7 mouse cellular contexts compared by ENCODE assay signal in the genomic region with DNA sequence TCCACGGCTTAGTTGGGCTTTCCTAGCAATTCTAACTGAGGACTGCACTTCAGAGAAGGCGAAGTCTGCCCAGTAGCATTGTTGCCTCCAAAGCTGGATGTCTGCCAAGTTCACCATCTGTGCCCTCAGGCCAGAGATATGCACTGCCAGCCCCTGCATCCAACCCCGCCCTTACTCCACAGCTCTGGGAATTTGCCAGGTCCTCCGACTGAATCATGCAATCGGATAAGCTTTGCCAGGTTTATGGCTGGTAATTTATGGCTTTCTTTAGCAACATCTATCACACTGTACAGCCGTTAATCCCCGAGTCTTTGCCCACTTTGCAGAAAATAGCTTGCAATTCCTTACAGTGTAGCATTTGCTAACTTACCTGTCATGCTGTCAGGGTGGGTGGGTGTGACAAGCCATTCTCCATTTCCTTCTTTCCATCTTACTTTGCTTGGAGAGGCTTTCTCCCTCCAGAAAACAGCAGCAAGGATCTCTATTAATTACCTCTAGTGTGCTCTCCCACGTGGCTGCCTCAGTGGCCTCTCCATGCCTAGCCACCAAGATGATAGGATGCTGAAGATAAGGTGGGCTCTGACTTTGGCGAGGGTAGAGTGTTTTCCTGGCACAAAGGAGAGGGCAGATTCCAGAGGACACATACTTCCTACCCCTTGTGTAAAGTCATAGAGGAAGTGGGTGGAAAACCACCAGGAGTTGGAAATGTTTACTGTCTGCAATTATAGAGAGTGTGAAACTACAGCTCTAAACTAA.
DNase-seq lines count a peak whose midpoint lies in the region; ATAC-seq lines count a peak whose summit lies in the region.

No protein-coding gene starts in this region.

- H3K27me3 ChIP-seq in forebrain, embryonic 14.5 days (replicated peaks; ENCODE audit: control insufficient read depth, insufficient read depth, low read length): no peaks in the 10 kb centered on the region
- no peaks in the 10 kb centered on the region for H3K27me3 ChIP-seq in midbrain, embryonic 16.5 days (ENCODE audit: control insufficient read depth, insufficient read depth, low read depth, low read length)

- no peak overlapping the region for H3K4me3 ChIP-seq in forebrain, embryonic 14.5 days (ENCODE audit: low read depth, low read length)
- H3K4me3 ChIP-seq in midbrain, embryonic 16.5 days (ENCODE audit: low read depth, low read length): no peak overlapping the region

- peak overlapping the region; percentile 18 for H3K4me2 ChIP-seq in forebrain, embryonic 14.5 days (ENCODE audit: low read length)
- H3K4me2 ChIP-seq in midbrain, embryonic 16.5 days (ENCODE audit: low read length): no peak overlapping the region

- peak overlapping the region; percentile 56; the same call in 1 of the 2 replicates for H3K27ac ChIP-seq in forebrain, embryonic 14.5 days (ENCODE audit: low read depth, low read length)
- H3K27ac ChIP-seq in midbrain, embryonic 16.5 days (ENCODE audit: low read length): 0 out of 2 replicates have a peak overlapping the region, but pooled peaks have one; percentile 5

- peak; percentile 90 for ATAC-seq in forebrain, embryonic 14.5 days
- peak; percentile 78 for ATAC-seq in midbrain, embryonic 16.5 days

- H3K9ac ChIP-seq in forebrain, embryonic 14.5 days (ENCODE audit: low read length): no peak overlapping the region
- H3K9ac ChIP-seq in midbrain, embryonic 16.5 days (ENCODE audit: low read depth, low read length): no peak overlapping the region

- no peaks in the 10 kb centered on the region for H3K9me3 ChIP-seq in forebrain, embryonic 14.5 days (replicated peaks; ENCODE audit: control insufficient read depth, low read length)
- H3K9me3 ChIP-seq in midbrain, embryonic 16.5 days (replicated peaks; ENCODE audit: control insufficient read depth, low read length, poor library complexity, severe bottlenecking): no peaks in the 10 kb centered on the region

- no peaks in the 10 kb centered on the region for H3K36me3 ChIP-seq in forebrain, embryonic 14.5 days (ENCODE audit: control insufficient read depth, insufficient read depth, low read length)
- no peaks in the 10 kb centered on the region for H3K36me3 ChIP-seq in midbrain, embryonic 16.5 days (ENCODE audit: control insufficient read depth, insufficient read depth, low read length)

- H3K4me1 ChIP-seq in forebrain, embryonic 14.5 days (ENCODE audit: control insufficient read depth, insufficient read depth, low read length): peaks cover 11% of the 10 kb centered on the region
- peaks cover 19% of the 10 kb centered on the region for H3K4me1 ChIP-seq in midbrain, embryonic 16.5 days (ENCODE audit: control insufficient read depth, insufficient read depth, low read length)

- WGBS in forebrain, embryonic 14.5 days: 27% methylated on average over 9 of the region's 9 CpGs
- WGBS in midbrain, embryonic 16.5 days: 39% methylated on average over 9 of the region's 9 CpGs

- peak; percentile 99 for DNase-seq in NIH3T3 (ENCODE audit: low read depth)
- DNase-seq in adrenal gland, postnatal 14 days: peak; percentile 92
- DNase-seq in forebrain, embryonic 14.5 days (ENCODE audit: low spot score): peak; percentile 94
- peak; percentile 83 for DNase-seq in heart, postnatal 4 days
- peak; percentile 46 for DNase-seq in left cerebral cortex, adult 11 months (ENCODE audit: low spot score)
- peak; percentile 29 for DNase-seq in urinary bladder, adult 2 months (ENCODE audit: low spot score)

Comparison
In these comparisons a context has a peak if more than half of its experiments do, and no peak if none do; other contexts are left out.
1. DNase-seq: peak in every context shown above with its lines; median percentile 99 in NIH3T3; 94 in forebrain, embryonic 14.5 days; 92 in adrenal gland, postnatal 14 days; 83 in heart, postnatal 4 days; 46 in left cerebral cortex, adult 11 months; 29 in urinary bladder, adult 2 months.